Mouse (Mus musculus) retina, postnatal 7 days (tissue): ENCODE measurements around the gene 1110059G10Rik.

Experiments
- DNase-seq: peaks from one replicate; pipeline ENCODE4 v3.0.0-alpha.2; 2012; ENCODE audit warnings: low read depth, low spot score

1110059G10Rik gene

DNA sequence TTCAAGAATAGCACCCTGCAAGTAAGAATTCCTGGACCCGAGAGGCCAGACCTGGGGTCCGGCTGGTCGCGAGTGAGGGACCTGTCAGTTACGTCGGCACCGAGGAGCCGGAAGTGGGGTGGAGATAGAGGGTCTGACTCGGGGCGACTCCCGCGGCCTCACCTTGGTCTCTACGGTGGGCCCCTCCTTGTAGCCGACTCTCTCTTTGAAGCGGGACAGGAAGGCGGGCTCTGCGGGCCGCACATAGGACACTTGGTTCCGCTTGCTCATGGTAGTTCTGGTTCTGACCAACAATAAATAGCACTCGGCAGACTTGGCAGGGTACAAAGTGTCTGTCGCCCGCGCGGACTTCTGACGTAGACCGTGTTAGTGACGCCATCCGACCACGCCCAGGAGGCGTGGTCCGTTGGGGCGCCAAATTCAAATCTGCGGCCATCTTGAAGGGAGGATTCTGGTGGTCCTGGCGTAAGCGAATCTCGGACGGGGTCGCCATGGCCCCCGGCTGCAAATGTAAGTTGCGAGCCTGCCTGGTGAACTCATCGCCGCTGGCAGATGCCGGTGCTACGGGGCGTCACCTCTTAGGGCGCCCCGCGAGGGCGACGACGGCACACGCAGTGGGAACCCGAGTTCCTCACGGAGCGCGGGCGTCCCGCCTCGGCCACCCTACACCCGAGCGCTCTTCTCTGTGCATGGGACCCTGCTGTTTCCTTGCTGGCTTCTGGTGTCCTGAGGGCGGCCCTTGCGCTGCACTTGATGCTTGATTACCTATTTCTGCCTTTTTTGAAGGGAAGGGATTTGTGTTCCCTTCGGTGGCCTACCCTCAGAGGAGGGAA lies at the start of gene 1110059G10Rik, which contains the start of gene Kif15:
Gene 1110059G10Rik (minus strand): TSS at position 358 of the 833 bp plus-strand sequence.
Gene Kif15 (plus strand): TSS at position 404 of the 833 bp plus-strand sequence.
- DNase-seq: peak; percentile 88

DNA sequence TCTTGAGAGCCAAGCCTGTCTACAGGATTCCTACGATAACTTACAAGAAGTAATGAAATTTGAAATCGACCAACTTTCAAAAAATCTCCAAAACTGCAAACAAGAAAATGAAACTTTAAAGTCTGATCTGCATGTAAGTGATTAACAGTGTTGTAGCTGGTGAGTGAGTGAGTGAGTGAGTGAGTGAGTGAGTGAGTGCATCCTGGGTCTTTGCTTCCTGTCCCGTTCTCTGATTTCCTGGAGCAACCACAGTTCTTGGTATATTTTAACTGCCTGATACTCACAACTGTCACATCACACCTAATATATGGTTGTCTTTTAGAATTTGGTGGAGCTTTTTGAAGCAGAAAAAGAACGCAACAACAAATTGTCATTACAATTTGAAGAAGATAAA lies 48.4 kb upstream of the 1110059G10Rik start:
- DNase-seq: no peak

DNA sequence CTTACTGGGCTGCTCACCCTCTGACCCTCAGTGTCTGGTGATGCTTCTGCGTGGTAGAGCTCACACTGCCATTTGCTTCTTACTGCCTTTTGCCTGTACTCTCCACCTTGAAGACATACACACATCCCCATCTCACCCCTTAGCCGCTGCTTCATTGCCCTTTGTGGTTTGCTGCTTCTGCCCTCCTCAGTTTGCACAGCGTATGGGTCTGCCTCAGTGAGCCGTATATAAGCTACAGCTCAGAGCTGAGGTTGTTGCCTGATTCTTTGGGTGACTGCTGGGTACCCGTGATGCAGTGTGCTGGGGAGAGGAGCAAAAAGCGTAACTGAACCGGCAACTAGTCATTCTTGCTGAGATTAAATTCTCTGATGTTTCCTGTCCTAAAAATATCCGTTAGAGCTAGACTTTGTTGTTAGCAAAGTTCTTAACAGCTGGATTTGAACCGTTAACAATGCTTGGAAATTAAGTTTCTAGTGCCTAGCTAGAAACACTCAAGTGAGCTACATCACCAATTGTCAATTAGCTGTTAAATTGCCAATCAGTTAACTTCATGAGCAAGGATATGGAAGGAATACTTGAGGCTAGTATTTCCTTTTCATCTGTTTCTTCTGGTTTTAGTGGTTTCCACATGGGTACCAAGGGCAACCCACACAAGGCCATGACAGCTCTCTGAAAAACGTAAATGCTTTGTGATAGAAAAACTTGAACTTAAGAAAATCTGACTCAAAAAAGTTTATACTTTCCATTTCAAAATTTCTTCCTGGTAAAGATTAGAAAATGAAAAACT lies 47.8 kb upstream of the 1110059G10Rik start:
- no peak for DNase-seq

DNA sequence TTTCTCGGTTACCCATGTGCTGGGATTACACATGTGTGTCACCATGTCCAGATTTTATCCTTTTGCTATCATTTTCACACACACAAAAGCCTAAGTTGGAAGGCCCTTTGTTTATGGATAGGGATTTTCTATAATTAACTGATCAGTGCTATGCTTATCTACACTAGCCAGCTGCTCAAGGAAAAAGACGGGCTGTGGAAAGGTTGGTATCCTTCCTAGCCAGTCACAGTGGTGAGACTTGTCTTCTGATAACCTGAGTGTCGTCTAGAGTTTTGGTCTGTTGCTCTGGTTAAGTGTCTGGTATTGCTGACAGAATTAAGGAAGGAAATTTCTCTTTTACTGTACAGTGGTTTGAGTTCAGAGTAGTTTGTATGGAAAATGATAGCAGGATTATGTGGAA lies 21.9 kb downstream of the 1110059G10Rik start:
- no peak for DNase-seq

DNA sequence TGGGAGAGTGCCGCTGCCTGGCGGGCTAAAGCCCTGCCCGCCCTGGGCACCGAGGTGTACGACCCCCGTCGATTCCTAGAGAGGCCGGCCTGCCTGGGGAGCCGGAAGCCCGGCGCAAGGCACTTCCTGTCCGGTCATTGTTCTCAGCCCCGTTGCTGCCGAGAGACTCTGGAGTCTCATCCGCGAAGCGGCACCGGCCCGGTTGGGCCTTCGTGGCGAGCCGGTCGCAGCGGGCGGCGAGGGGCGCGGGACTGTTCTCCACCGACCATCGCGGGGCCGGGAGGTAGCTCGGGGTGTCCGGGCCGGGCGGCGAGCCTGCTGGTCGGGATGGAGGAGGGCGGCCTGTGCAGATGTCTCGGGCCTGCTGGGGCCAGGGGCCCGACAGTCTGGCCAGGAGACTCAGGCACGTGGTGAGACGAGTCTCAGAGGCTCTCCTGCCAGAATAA lies 27.8 kb downstream of the 1110059G10Rik start, which contains the start of gene Zfp105:
Gene Zfp105 (plus strand): TSS at position 137 of the 446 bp plus-strand sequence.
- peak; percentile 74 for DNase-seq

DNA sequence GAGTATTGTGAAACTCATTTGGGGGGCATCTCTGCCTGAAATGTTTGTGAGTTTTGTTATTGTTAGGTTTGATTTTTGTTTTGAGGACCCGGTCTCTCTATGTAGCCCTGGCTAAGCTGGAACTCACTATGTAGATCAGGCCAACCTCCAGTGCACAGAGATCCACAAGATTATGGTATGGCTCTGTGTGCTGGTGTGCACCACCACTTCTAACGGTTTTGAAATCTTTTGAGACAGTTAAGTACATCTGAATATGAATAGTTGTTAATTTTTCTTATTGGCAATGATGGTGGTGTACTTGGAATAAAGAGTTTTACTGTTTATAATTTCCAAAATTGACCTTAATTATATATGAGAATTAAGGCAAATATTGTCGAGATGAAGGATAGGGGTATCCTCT lies 28.4 kb downstream of the 1110059G10Rik start:
- no peak for DNase-seq

DNA sequence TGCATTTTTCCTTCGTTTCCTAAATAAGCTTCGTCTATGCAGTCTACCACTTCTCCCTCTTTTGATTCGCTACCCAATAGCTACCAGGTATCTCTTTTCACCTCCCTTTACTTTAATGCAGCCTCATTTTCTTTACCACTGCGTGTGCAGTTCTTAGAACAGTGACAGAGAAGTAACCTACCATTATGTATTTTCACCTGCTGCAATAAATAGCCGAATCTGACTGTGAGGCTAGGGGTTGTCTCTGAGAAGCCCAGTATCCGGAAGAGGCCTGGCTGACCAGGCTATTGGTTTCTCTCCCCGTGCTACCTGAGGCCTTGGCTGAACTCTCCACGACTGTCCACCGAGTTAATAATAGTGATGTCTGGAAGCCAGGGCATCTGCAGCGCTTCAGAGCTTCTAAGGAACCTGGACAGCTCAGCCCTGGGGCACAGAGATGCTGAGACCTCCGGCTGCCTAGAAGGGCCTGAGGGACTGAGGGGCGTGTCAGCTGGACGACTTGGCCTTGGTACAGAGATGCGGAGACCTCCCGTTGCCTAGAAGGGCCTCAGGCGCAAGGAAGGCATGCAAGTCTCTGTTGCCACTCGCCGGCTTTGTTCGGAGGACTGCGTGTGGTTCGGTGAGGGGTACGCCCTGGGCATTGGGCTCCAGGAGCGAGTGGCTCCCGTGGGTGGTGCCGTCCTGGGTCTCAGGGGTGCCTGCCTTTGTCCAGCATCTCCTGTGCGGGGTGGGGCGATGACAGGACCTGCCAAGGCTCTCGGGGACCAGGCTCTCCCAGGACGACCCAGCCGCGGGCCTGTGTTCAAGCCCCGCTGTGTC lies 47.9 kb downstream of the 1110059G10Rik start:
- DNase-seq: peak; percentile 86

DNA sequence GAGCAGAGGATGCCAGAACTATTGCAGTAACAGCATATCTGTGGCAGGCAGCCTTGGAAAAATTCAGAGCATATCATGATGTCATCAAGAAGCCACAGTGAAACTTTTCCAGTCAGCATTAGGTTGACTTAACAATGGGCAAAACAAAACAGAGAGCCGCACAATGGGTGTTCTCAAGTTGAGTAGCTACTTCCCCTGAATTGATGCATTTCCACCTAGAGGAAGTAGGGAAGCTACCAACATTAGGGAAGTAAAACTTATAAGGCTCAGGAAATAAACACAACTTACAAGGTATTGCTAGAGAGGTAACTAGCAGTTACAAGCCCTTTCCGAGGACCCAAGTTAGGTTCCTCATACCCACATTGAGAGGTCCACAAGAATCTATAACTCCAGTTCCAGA lies 49.8 kb downstream of the 1110059G10Rik start:
- no peak for DNase-seq
